Comparison of ENCODE assay signal across 12 mouse cellular contexts in the genomic region with DNA sequence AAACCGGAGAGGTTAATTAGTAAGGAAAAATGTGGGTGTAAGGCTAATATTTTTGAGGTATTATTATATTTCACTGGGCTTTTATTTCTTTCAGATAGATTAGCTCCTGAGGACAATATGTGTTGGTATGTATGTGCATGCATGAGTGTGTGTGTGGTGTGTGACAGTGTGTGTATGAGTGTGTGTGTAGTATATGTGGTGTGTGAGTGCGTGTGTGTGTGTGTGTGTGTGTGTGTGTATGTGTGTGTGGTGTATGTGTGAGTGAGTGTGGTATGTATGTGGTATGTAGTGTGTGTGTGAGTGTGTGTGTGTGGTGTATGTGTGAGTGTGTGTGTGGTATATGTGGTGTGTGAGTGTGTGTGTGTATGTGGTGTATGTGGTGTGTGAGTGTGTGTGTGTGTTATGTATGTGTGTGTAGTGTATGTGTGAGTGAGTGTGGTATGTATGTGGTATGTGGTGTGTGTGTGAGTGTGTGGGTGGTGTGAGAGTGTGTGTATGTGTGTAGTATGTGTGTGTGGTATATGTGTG. TPM values are rescaled to one million over a fixed set of nuclear protein-coding genes. Genes with fewer than 3 reads are reported as not detected.
A peak's percentile ranks its signal among the peaks of the same experiment; 100 is the strongest.
DNase-seq lines count a peak whose midpoint lies in the region; ATAC-seq lines count a peak whose summit lies in the region.
"Had no signal": no experiment of that assay in that cellular context is flagged by ENCODE, and none has a peak within 500 bp of the region (broad histone marks: within the 10 kb centered on the region; RNA-seq: fewer than 3 reads in every experiment).

No protein-coding gene starts in this region.

- H3K36me3 ChIP-seq in liver, embryonic 12.5 days: no peaks in the 10 kb centered on the region
- H3K36me3 ChIP-seq in forebrain, embryonic 11.5 days (ENCODE audit: control insufficient read depth, insufficient read depth, low read length): no peaks in the 10 kb centered on the region
- H3K36me3 ChIP-seq in forebrain, embryonic 16.5 days (ENCODE audit: control insufficient read depth, insufficient read depth): no peaks in the 10 kb centered on the region
- H3K36me3 ChIP-seq in midbrain, embryonic 15.5 days (replicated peaks): no peaks in the 10 kb centered on the region
- H3K36me3 ChIP-seq: limb, embryonic 15.5 days had no signal

- 83% methylated on average over 2 of the region's 2 CpGs for WGBS in liver, embryonic 12.5 days (ENCODE audit: insufficient replicate concordance)
- WGBS in forebrain, embryonic 11.5 days: 84% methylated on average over 2 of the region's 2 CpGs
- 64% methylated on average over 2 of the region's 2 CpGs for WGBS in forebrain, embryonic 16.5 days
- WGBS in midbrain, embryonic 15.5 days: 84% methylated on average over 2 of the region's 2 CpGs

- H3K4me3 ChIP-seq in liver, embryonic 12.5 days: no peak overlapping the region
- no peak overlapping the region for H3K4me3 ChIP-seq in forebrain, embryonic 11.5 days (ENCODE audit: low read depth, low read length)
- no peak overlapping the region for H3K4me3 ChIP-seq in forebrain, embryonic 16.5 days (replicated peaks; ENCODE audit: low read length)
- H3K4me3 ChIP-seq in midbrain, embryonic 15.5 days: no peak overlapping the region
- H3K4me3 ChIP-seq: limb, embryonic 15.5 days had no signal

- H3K27me3 ChIP-seq in liver, embryonic 12.5 days (replicated peaks): peaks cover 19% of the 10 kb centered on the region
- H3K27me3 ChIP-seq in forebrain, embryonic 11.5 days (ENCODE audit: control insufficient read depth, insufficient read depth, low read length): no peaks in the 10 kb centered on the region
- H3K27me3 ChIP-seq in forebrain, embryonic 16.5 days (replicated peaks; ENCODE audit: control insufficient read depth, insufficient read depth, low read length): no peaks in the 10 kb centered on the region
- no peaks in the 10 kb centered on the region for H3K27me3 ChIP-seq in midbrain, embryonic 15.5 days (replicated peaks)
- H3K27me3 ChIP-seq: limb, embryonic 15.5 days had no signal

- no peak overlapping the region for H3K9ac ChIP-seq in liver, embryonic 12.5 days
- H3K9ac ChIP-seq in forebrain, embryonic 11.5 days (ENCODE audit: low read length): no peak overlapping the region
- no peak overlapping the region for H3K9ac ChIP-seq in forebrain, embryonic 16.5 days (replicated peaks; ENCODE audit: low read depth, low read length)
- H3K9ac ChIP-seq in midbrain, embryonic 15.5 days: no peak overlapping the region
- H3K9ac ChIP-seq: limb, embryonic 15.5 days had no signal

- DNase-seq in liver: no peak
- no peak for DNase-seq in forebrain, embryonic 11.5 days (ENCODE audit: low spot score)
- no peak for DNase-seq in left cerebral cortex, postnatal 36 days (ENCODE audit: low spot score in 2 of 2)
- DNase-seq in urinary bladder, postnatal 10 days (ENCODE audit: low spot score): no peak
- DNase-seq: heart, adult 11 months; layer of hippocampus, postnatal 36 days had no signal

- no peak overlapping the region for H3K27ac ChIP-seq in liver, embryonic 12.5 days
- peak overlapping the region; percentile 62 for H3K27ac ChIP-seq in forebrain, embryonic 11.5 days (ENCODE audit: low read depth, low read length)
- no peak overlapping the region for H3K27ac ChIP-seq in forebrain, embryonic 16.5 days (ENCODE audit: low read length)
- H3K27ac ChIP-seq in midbrain, embryonic 15.5 days: peak overlapping the region; percentile 14; the same call in 1 of the 2 replicates
- H3K27ac ChIP-seq: limb, embryonic 15.5 days had no signal

- no peak overlapping the region for H3K4me2 ChIP-seq in liver, embryonic 12.5 days
- peak overlapping the region; percentile 27; the same call in 1 of the 2 replicates for H3K4me2 ChIP-seq in forebrain, embryonic 11.5 days (ENCODE audit: low read depth, low read length, severe bottlenecking)
- no peak overlapping the region for H3K4me2 ChIP-seq in forebrain, embryonic 16.5 days (ENCODE audit: low read length)
- H3K4me2 ChIP-seq in midbrain, embryonic 15.5 days: no peak overlapping the region

- intact Hi-C loops in left cerebral cortex, postnatal 36 days (cut with DNase I): no loop called here

- no peaks in the 10 kb centered on the region for H3K9me3 ChIP-seq in liver, embryonic 12.5 days (replicated peaks)
- no peaks in the 10 kb centered on the region for H3K9me3 ChIP-seq in forebrain, embryonic 11.5 days (ENCODE audit: control insufficient read depth, low read length)
- H3K9me3 ChIP-seq in forebrain, embryonic 16.5 days (ENCODE audit: control insufficient read depth, low read length): no peaks in the 10 kb centered on the region
- no peaks in the 10 kb centered on the region for H3K9me3 ChIP-seq in midbrain, embryonic 15.5 days
- H3K9me3 ChIP-seq: limb, embryonic 15.5 days had no signal

- H3K4me1 ChIP-seq in liver, embryonic 12.5 days: no peaks in the 10 kb centered on the region
- no peaks in the 10 kb centered on the region; the same call in 1 of the 2 replicates for H3K4me1 ChIP-seq in forebrain, embryonic 11.5 days (replicated peaks; ENCODE audit: control insufficient read depth, insufficient read depth, low read length)
- peaks cover 9% of the 10 kb centered on the region for H3K4me1 ChIP-seq in forebrain, embryonic 16.5 days (replicated peaks; ENCODE audit: control insufficient read depth, insufficient read depth, low read length)
- peaks cover 11% of the 10 kb centered on the region for H3K4me1 ChIP-seq in midbrain, embryonic 15.5 days

- peak; percentile 40; the same call in 1 of the 2 replicates for ATAC-seq in liver, embryonic 12.5 days
- ATAC-seq in forebrain, embryonic 11.5 days (replicated peaks; ENCODE audit: low FRiP score): 0 out of 2 replicates have a peak, but pooled peaks have one; percentile 31
- peak; percentile 45 for ATAC-seq in forebrain, embryonic 16.5 days
- peak; percentile 51 for ATAC-seq in midbrain, embryonic 15.5 days (replicated peaks)
- ATAC-seq: CD4-positive, CD25-positive, alpha-beta regulatory T cell, adult 4 months; lung, postnatal 0 days had no signal

RNA-seq across cellular contexts. Expression of a gene that starts 16.4 kb away (rescaled TPM):
- polyA plus RNA-seq in liver, embryonic 12.5 days (2016; fragmentation: Nextera tagmentation; extraction: Ambion mirVana): 4.3 TPM in 2 replicates
- 13.7 and 14.8 TPM in 2 replicates for polyA plus RNA-seq in forebrain, embryonic 11.5 days (2014; fragmentation: Nextera tagmentation; extraction: Ambion mirVana)
- polyA plus RNA-seq in forebrain, embryonic 16.5 days (2015; fragmentation: Nextera tagmentation; extraction: Ambion mirVana): 4.5 and 4.7 TPM in 2 replicates
- 4.0 and 4.1 TPM in 2 replicates for polyA plus RNA-seq in midbrain, embryonic 15.5 days (2015; fragmentation: Nextera tagmentation; extraction: Ambion mirVana)
- 1 to 10 TPM; 7.8 to 8.3 TPM for total RNA-seq in left cerebral cortex, postnatal 36 days (2021)

RNA-seq across cellular contexts. Expression of a gene that starts 51.7 kb away (rescaled TPM):
- 0.02 and 0.07 TPM in 2 replicates for polyA plus RNA-seq in liver, embryonic 12.5 days (2016; fragmentation: Nextera tagmentation; extraction: Ambion mirVana)
- 0.69 and 0.73 TPM in 2 replicates for polyA plus RNA-seq in forebrain, embryonic 11.5 days (2014; fragmentation: Nextera tagmentation; extraction: Ambion mirVana)
- 2.1 and 2.2 TPM in 2 replicates for polyA plus RNA-seq in forebrain, embryonic 16.5 days (2015; fragmentation: Nextera tagmentation; extraction: Ambion mirVana)
- 1.8 TPM in 2 replicates for polyA plus RNA-seq in midbrain, embryonic 15.5 days (2015; fragmentation: Nextera tagmentation; extraction: Ambion mirVana)
- total RNA-seq in left cerebral cortex, postnatal 36 days (2021): 10 to 100 TPM; 86.8 to 97.1 TPM
- polyA plus RNA-seq: CD4-positive, CD25-positive, alpha-beta regulatory T cell, adult 4 months had no signal

Comparison
In these comparisons a context has a peak if more than half of its experiments do, and no peak if none do; other contexts are left out.
1. H3K27ac ChIP-seq: peak in forebrain, embryonic 11.5 days (single experiment) and midbrain, embryonic 15.5 days (single experiment); none in liver, embryonic 12.5 days (single experiment) and forebrain, embryonic 16.5 days (single experiment).
2. Peak in every context shown above with its lines, with median percentiles within 50 percentile points of each other: ATAC-seq.